Mouse (Mus musculus): ENCODE results near the gene Gm29133.

- TF ChIP-seq CTCF (IDR thresholded peaks at IDR 0.05; ENCODE audit: borderline replicate concordance, extremely low read depth, insufficient read depth, insufficient read length) = no peak
- TF ChIP-seq POLR2A (IDR thresholded peaks at IDR 0.05; ENCODE audit: borderline replicate concordance, extremely low read depth, insufficient read depth, insufficient read length, poor library complexity, severe bottlenecking) = no peak
Measured at GRCm38 (mm10) chr3:75743664-75744437, 4.1 kb upstream of the Gm29133 start.

All from brain, embryonic 14.5 days (tissue).